Mouse (Mus musculus) C2C12 (cell line): ENCODE data around the gene B3gnt3. TPM values are rescaled to one million over a fixed set of nuclear protein-coding genes. Genes with fewer than 3 reads are reported as not detected.
A peak's percentile ranks its signal among the peaks of the same experiment; 100 is the strongest.
"Not testable (repeated sequence)": the region's sequence is repeated elsewhere in the genome, so short reads cannot be mapped to it uniquely, and the experiment has no call there.

ENCODE experiments used
- H3K27me3 ChIP-seq: one replicate; pipeline ENCODE4 v1.6.1; 2011; ENCODE audit not compliant: control insufficient read depth, insufficient read depth, insufficient read length
- H3K36me3 ChIP-seq: one replicate; pipeline ENCODE4 v1.6.1; 2011; ENCODE audit not compliant: control insufficient read depth, insufficient read depth
- H3K4me3 ChIP-seq: one replicate; pipeline ENCODE4 v1.5.1; 2011; ENCODE audit warnings: mild to moderate bottlenecking, control low read depth; ENCODE audit not compliant: poor library complexity, insufficient read depth, severe bottlenecking
- H3K79me2 ChIP-seq: one replicate; pipeline ENCODE4 v1.6.1; 2011; ENCODE audit not compliant: control insufficient read depth, insufficient read depth
- H3K79me3 ChIP-seq: one replicate; pipeline ENCODE4 v1.6.1; 2011; ENCODE audit warnings: low read depth, control low read depth
- H3ac ChIP-seq: one replicate; pipeline ENCODE3; 2011; ENCODE audit warnings: low read depth; ENCODE audit not compliant: control insufficient read depth, insufficient read length
- CEBPB ChIP-seq: IDR thresholded peaks from one replicate; pipeline ENCODE4 v1.6.1; 2011; ENCODE audit warnings: low read depth, mild to moderate bottlenecking, control low read depth, moderate library complexity
- CTCF ChIP-seq: IDR thresholded peaks from one replicate; pipeline ENCODE4 v1.5.1; 2011; ENCODE audit not compliant: control insufficient read depth, insufficient read depth, insufficient read length
- FOSL1 ChIP-seq: IDR thresholded peaks from one replicate; pipeline ENCODE4 v1.8.0; 2011; ENCODE audit warnings: mild to moderate bottlenecking, low read length; ENCODE audit not compliant: poor library complexity, insufficient read depth, severe bottlenecking
- MAX ChIP-seq: IDR thresholded peaks from one replicate; pipeline ENCODE4 v1.6.1; 2011; ENCODE audit warnings: mild to moderate bottlenecking, control low read depth
- MYOD1 ChIP-seq: IDR thresholded peaks from one replicate; pipeline ENCODE4 v1.6.1; 2011; ENCODE audit warnings: low read depth; ENCODE audit not compliant: control insufficient read depth, insufficient read length
- MYOG ChIP-seq: IDR thresholded peaks from one replicate; pipeline ENCODE4 v1.6.1; 2011; ENCODE audit not compliant: control insufficient read depth, insufficient read length; ENCODE audit errors: extremely low read depth
- USF1 ChIP-seq: IDR thresholded peaks from one replicate; pipeline ENCODE4 v1.6.1; 2011; ENCODE audit warnings: low read depth, mild to moderate bottlenecking, control low read depth, moderate library complexity
- polyA plus RNA-seq: library from polyadenylated mRNA; unstranded; fragments of >200 nt; fragmentation: generic; extraction: Trizol; gene quantifications from one replicate; pipeline ENCODE4 v1.2.1, GENCODE M21; 2012; ENCODE audit warnings: missing spikeins

B3gnt3 gene
- polyA plus RNA-seq, 1 experiment: 0.02 TPM

DNA sequence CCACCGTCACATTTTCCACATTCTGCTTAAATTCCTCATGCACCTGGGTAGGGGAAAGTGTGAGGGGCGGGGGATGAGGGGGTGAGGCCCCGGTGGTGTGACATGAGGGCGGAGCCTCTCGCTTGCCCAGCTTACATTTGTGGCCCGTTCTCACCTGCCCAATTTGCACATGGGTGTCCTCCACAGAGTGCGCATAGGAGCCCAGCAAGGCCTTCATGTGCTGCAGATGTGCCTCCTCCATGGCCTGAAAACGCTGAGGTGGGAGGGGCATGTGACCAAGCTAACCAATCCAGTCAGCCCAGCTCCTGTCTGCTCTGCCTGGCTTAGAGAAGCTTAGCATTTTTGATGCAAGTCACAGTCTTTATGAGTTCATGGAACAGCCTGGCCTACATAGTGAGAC lies 13.9 kb upstream of the B3gnt3 start:
- peak; percentile 3 for TF ChIP-seq USF1
- no peak for TF ChIP-seq FOSL1
- H3K79me2 ChIP-seq: no peaks in the 10 kb centered on the region
- no peak overlapping the region for H3K4me3 ChIP-seq
- no peak overlapping the region for H3ac ChIP-seq
- peaks cover 65% of the 10 kb centered on the region for H3K27me3 ChIP-seq
- H3K36me3 ChIP-seq: no peaks in the 10 kb centered on the region
- H3K79me3 ChIP-seq: no peaks in the 10 kb centered on the region

DNA sequence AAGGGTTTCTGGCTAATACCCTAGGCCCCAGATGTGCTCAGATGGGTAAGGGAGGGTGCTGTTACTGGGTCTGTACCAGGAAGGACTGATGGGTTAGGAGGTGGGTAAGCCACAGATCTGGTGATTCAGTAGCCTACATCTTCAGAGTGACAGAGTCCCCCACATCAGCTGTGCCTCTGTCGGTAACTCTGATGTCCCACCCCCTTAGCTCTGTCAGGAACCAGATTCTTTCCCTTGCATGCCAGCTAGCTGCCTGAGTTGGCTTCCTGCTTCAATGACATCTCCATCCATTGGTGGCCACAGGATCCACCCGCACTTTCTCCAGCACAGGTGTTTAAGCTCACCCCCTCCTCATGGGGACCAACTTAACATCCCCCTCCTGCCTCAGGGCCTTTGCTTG lies 10.0 kb upstream of the B3gnt3 start:
- H3K79me3 ChIP-seq: no peaks in the 10 kb centered on the region
- TF ChIP-seq MYOG (no peak), CEBPB (no peak), FOSL1 (no peak), USF1 (no peak), MAX (no peak), MYOD1 (no peak), CTCF (no peak)
- no peaks in the 10 kb centered on the region for H3K79me2 ChIP-seq
- no peak overlapping the region for H3K4me3 ChIP-seq
- no peaks in the 10 kb centered on the region for H3K36me3 ChIP-seq
- H3K27me3 ChIP-seq: peaks cover 45% of the 10 kb centered on the region
- no peak overlapping the region for H3ac ChIP-seq

- TF ChIP-seq FOSL1: no peak
- peak; percentile 29 for TF ChIP-seq CTCF
- no peak for TF ChIP-seq MAX
- no peak for TF ChIP-seq MYOG
- TF ChIP-seq CEBPB: no peak
- no peak for TF ChIP-seq MYOD1
- no peak for TF ChIP-seq USF1
- H3K4me3 ChIP-seq: no peak overlapping the region
- H3K79me2 ChIP-seq: no peaks in the 10 kb centered on the region
- H3K36me3 ChIP-seq: no peaks in the 10 kb centered on the region
- no peaks in the 10 kb centered on the region for H3K79me3 ChIP-seq
- peaks cover 37% of the 10 kb centered on the region for H3K27me3 ChIP-seq
- no peak overlapping the region for H3ac ChIP-seq
Observed at GRCm38 (mm10) chr8:71709800-71710446, 8.3 kb upstream of the B3gnt3 start.

GRCm38 (mm10) chr8:71709134-71709799 lies 7.7 kb upstream of the B3gnt3 start:
- Histone ChIP-seq H3ac (no peak overlapping the region), H3K79me3 (no peaks in the 10 kb centered on the region), H3K27me3 (peaks cover 30% of the 10 kb centered on the region), H3K4me3 (no peak overlapping the region), H3K36me3 (no peaks in the 10 kb centered on the region), H3K79me2 (no peaks in the 10 kb centered on the region)
- TF ChIP-seq USF1 (no peak), MAX (no peak), MYOG (no peak), CTCF (no peak), MYOD1 (no peak), CEBPB (no peak), FOSL1 (no peak)

GRCm38 (mm10) chr8:71707874-71708273 lies 6.3 kb upstream of the B3gnt3 start:
- H3K79me2 ChIP-seq: no peaks in the 10 kb centered on the region
- TF ChIP-seq MAX: no peak
- no peak for TF ChIP-seq USF1
- TF ChIP-seq FOSL1: no peak
- no peak for TF ChIP-seq MYOG
- no peak for TF ChIP-seq CEBPB
- no peak for TF ChIP-seq MYOD1
- peak; percentile 27 for TF ChIP-seq CTCF
- peaks cover 27% of the 10 kb centered on the region for H3K27me3 ChIP-seq
- H3ac ChIP-seq: no peak overlapping the region
- H3K4me3 ChIP-seq: no peak overlapping the region
- H3K79me3 ChIP-seq: no peaks in the 10 kb centered on the region
- no peaks in the 10 kb centered on the region for H3K36me3 ChIP-seq

- H3K4me3 ChIP-seq, H3K79me2 ChIP-seq, H3ac ChIP-seq, H3K36me3 ChIP-seq, H3K79me3 ChIP-seq: not testable (repeated sequence)
- H3K27me3 ChIP-seq: peaks cover 21% of the 10 kb centered on the region
Observed at GRCm38 (mm10) chr8:71703400-71703799, 1.8 kb upstream of the B3gnt3 start.
